Mouse (Mus musculus) heart, postnatal 0 days (tissue): ENCODE data around the gene Jkamp.

Experiments used
- CTCF ChIP-seq: IDR thresholded peaks from 2 replicates; pipeline ENCODE4 v1.5.1; 2016; ENCODE audit warnings: antibody characterized with exemption, control low read depth, low read depth
- EP300 ChIP-seq: IDR thresholded peaks from 2 replicates; pipeline ENCODE4 v1.6.1; 2016; ENCODE audit warnings: antibody characterized with exemption, low read depth

DNA sequence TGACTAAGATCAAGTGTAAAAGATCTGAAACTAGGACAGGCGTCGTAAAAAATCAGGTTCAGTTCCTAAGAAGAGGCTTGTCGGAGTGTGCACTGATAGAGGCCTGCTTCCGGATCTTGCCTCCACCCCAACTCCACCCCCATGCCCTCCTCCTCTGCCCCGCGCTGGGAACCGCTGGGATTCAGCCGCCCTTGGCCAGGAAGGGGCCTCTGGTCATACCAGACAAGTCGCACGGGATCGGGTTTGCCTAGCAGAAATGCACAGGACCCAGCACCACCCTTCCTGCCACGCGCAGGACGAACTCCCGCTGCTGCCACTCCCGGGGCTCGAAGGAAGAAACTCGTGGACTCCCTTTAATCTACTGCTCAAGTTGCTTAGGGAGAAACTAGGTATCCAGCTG, 3.0 kb upstream of the Jkamp start:
- TF ChIP-seq EP300 (no peak), CTCF (no peak)
